Mouse (Mus musculus): ENCODE results near the gene Rtn3.
A peak's percentile ranks its signal among the peaks of the same experiment; 100 is the strongest.

Gene Rtn3

DNA sequence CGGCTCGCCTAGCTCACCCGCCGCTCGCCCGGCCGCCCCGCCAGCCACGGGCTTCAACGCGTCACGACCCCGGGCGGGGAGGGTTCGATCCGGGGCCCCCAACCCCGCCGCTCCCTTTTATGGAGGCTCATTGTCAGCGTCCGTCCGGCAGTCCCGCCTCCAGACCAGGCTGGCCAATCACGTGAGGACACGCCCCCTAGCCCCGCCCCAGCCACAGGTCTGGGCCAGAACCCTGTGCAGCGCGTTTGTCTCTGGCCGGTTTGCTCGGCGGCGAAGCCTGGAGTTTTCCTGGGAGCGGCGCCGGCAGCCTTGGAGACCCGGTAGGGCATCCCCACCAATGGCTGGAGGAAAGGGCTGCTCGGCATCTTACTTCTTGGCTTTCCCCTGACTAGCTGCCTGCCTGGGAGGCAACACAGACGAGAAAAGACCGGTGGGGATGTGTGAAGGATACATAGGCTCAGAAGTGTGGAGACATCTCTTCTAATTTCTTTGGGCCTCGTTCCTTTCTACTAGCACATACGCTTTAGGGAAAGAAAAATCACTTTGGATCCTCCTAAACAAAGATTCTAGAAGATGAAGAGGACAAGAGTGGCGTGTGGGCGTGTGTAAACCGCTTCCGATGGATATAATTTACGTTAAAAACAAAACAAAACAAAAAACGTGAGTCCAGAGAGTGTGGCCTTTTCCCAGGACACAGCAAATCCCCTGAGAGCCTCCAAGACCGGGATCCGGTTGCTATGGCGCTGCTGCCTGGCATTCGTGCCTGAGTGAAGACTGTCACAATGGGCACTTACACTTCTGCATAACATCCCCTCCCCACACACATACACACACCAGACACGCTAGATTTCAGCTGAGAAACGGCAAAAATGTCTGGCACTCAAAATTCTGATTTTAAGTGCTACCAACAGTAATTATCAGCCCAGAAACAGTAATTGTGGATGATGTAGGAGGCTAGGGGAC lies 99.9 kb downstream of the Rtn3 start, which contains the start of gene Spindoc:
Gene Spindoc (minus strand): TSS at position 92 of the 963 bp plus-strand sequence.
- DNase-seq (ENCODE audit: low read depth, low spot score), result peak; percentile 97

GRCm38 (mm10) chr19:7382248-7382902 lies 100.7 kb downstream of the Rtn3 start:
- peak; percentile 68 for DNase-seq (ENCODE audit: low read depth, low spot score)

GRCm38 (mm10) chr19:7381906-7382247 lies 101.2 kb downstream of the Rtn3 start:
- DNase-seq (ENCODE audit: low read depth, low spot score), result peak; percentile 55

- DNase-seq (ENCODE audit: low read depth, low spot score), result no peak
Measured at GRCm38 (mm10) chr19:7377639-7378038, 105.4 kb downstream of the Rtn3 start.

Measured in ZHBTc4 (cell line).